Mouse (Mus musculus) CD4-positive, CD25-positive, alpha-beta regulatory T cell (primary cell): ENCODE results near the gene Mreg. TPM values are rescaled to one million over a fixed set of nuclear protein-coding genes. Genes with fewer than 3 reads are reported as not detected.

ENCODE experiments used
- polyA plus RNA-seq: library from polyadenylated mRNA; unstranded; fragments of 100-300 nt; shearing (Covaris generic); gene quantifications from one replicate; pipeline ENCODE4 v1.2.1, GENCODE M21; 2017

The Mreg gene
- polyA plus RNA-seq, result 0.28 TPM

DNA sequence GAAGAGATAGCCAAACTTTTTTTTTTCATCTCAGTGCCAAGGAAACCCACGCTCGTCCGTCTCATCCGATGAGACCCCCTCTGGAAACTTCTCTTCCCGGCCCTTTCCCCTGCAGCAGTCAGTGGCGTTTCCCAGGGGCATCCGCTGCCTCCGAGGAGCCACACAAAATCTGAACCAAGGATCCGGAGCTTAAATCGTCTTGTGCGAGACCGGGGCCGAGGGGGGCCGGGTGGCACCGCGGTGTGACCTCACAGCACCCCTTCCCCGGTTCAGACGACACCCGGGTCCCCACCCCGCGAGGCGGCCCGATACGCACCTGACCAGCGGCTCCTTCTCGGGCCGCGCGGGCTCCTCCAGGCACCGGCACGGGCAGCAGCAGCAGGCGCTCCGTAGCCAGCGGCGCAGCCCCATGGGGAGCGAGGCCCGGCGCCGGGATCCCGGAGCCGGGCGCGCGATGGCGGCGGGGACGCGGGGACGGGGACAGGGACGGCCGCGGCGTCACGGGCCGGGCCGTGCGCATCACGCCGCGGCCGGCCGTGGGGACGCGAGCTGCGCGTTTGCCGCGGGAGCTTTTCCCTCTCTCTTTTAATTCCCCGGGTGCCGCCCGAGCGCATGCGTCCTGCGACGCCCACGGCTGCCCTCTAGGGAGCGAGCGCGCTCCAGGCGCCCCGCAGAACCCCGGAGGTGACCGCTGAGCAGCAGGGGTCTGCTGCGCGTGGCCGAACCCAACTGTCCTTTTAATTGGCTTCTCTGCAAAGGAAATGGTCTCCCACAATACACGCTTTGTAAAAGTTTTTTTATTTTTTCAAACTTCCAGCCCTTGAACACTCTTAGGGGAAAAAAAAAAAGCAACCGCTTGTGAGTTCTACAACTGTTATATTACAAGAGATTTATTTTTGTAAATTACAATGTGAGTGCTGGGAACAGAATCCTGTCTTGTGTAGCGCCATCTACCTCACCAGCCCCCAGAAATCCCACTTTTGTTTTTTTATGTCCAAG, at the start of gene Mreg:
Gene Mreg (minus strand): TSS at position 607 of the 999 bp plus-strand sequence.

Other genes with a start within 250 kb of the Mreg start
- 6.7 TPM for gene Pecr, start 72.0 kb upstream of the Mreg start, polyA plus RNA-seq
- not detected for gene Tmem169, start 72.1 kb upstream of the Mreg start, polyA plus RNA-seq
- 37.7 TPM for gene Xrcc5, start 95.1 kb upstream of the Mreg start, polyA plus RNA-seq